Mouse (Mus musculus) macrophage (primary cell): ENCODE results near the gene Chad. TPM values are rescaled to one million over a fixed set of nuclear protein-coding genes. Genes with fewer than 3 reads are reported as not detected.

Experiments used
- H3K27ac ChIP-seq: fragments of 350-480 bp; formaldehyde crosslinking; 2 replicates; pipeline ENCODE4 v1.9.0; 2021
- H3K36me3 ChIP-seq: fragments of 350-480 bp; formaldehyde crosslinking; 2 replicates; pipeline ENCODE4 v1.9.0; 2021; ENCODE audit errors: inconsistent target
- H3K4me3 ChIP-seq: fragments of 350-480 bp; formaldehyde crosslinking; 2 replicates; pipeline ENCODE4 v1.9.0; 2021; ENCODE audit errors: inconsistent target
- H3K79me2 ChIP-seq: fragments of 350-480 bp; formaldehyde crosslinking; 2 replicates; pipeline ENCODE4 v1.9.0; 2021; ENCODE audit errors: inconsistent target
- WGBS: methylation state at CpG from one replicate; pipeline ENCODE4 v1.1.7; 2026; ENCODE audit warnings: inconsistent platforms; ENCODE audit not compliant: missing documents; 5-methylcytosine and 5-hydroxymethylcytosine counted together
- polyA plus RNA-seq: library from polyadenylated mRNA; stranded (reverse); fragments of 250-400 nt; gene quantifications from 3 replicates; pipeline ENCODE4 v1.2.4, GENCODE M21; 2018; ENCODE audit warnings: inconsistent platforms
- total RNA-seq, 78 experiments: library from RNA; depleted of rRNA; stranded (reverse); fragments of 250-400 nt; gene quantifications; 1 replicate in 9 of 78; 2 replicates in 24 of 78; 3 replicates in 43 of 78; 4 replicates in 2 of 78; pipeline ENCODE4 v1.2.4; 2018; ENCODE audit warnings: inconsistent platforms in 56 of 78

Gene Chad
- not detected for total RNA-seq (2018; cell fraction: chromatin; rRNA removed)
- total RNA-seq (2018; cell fraction: cytosol; rRNA removed) = not detected
- total RNA-seq (2018; cell fraction: nucleus; rRNA removed) = not detected
- not detected in 3 replicates for polyA plus RNA-seq

DNA sequence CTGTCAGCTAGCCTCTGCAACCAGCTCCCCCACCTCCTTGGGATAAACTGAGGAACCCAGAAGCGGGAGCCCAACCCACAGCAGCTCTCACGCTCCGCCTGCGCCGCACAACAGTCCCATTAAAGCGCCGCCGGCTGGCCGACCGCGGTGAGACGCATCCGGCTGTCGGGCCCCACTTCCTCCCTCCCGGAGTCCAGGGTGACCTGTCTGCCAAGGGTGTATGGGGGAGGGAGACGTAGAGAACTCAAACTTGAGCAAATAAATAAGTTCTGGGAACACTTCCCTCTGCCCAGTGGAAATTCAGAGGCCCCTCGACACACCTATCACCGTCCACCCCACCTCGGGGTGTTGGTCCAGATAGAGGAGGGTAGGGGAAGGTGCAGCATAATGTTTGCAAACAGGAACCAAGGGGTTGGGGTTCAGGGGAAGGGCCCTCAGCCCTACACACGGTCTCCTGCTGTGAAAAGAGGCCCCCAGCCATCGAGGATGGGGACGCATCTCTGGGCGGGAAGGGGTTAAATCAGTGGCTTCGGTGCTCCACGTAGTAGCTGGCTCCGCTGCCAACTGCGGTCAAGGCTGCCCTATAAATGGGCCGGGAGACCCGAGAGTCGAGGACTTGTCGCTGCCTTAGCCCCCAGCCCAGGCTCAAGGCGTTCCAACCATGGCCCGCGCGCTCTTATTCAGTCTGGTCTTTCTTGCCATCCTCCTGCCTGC is at the start of gene Chad:
Chad (plus strand) TSS at position 611 of the 714 bp plus-strand sequence.
- H3K36me3 ChIP-seq = no peaks in the 10 kb centered on the region
- H3K79me2 ChIP-seq = no peaks in the 10 kb centered on the region
- no peak within 1 kb of the TSS for H3K4me3 ChIP-seq
- no peak within 1 kb of the TSS for H3K27ac ChIP-seq
- 13% methylated on average over 34 of the region's 35 CpGs for WGBS

DNA sequence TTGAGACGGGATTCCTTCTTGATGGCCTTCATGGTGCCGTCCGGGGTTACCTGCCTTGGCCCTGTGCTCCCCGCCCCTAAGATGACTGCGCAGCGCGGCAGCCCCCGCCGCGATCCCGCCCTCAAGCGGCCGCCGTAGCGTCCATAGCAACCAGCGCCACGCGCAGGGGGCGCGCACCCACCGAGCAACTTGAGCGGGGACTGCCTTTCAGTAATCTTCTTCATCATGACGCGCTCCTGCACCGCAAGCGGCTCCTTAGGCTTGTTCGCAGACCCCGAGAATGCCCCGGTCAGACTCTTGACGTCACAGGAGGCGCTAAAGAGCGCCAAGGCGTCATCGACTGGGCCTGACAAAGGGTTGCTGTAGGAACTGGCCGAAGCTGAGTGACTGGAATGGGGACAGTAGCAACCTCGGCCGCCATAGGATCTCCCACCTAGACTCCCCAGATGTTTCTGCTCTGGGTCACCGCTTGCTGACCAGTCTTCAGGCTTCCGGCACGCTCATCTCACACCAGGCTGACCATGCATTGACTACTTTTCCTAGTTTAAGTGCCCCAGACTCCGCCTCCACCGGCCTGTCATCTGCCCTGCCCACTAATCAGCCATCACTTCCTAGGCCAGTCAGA is 43.5 kb upstream of the Chad start, which contains the start of gene Mycbpap:
Mycbpap (minus strand) TSS at position 524 of the 625 bp plus-strand sequence.
- 4% methylated on average over 41 of the region's 42 CpGs for WGBS
- H3K4me3 ChIP-seq = peak within 1 kb of the TSS; percentile 17; the same call in 1 of the 2 replicates
- H3K36me3 ChIP-seq = no peaks in the 10 kb centered on the region
- H3K79me2 ChIP-seq = no peaks in the 10 kb centered on the region
- no peak within 1 kb of the TSS for H3K27ac ChIP-seq

GRCm38 (mm10) chr11:94526171-94526879 is 38.5 kb upstream of the Chad start:
- Histone ChIP-seq H3K4me3 (no peak overlapping the region), H3K36me3 (no peaks in the 10 kb centered on the region), H3K79me2 (no peaks in the 10 kb centered on the region), H3K27ac (no peak overlapping the region)
- WGBS = 80% methylated on average over 8 of the region's 9 CpGs

DNA sequence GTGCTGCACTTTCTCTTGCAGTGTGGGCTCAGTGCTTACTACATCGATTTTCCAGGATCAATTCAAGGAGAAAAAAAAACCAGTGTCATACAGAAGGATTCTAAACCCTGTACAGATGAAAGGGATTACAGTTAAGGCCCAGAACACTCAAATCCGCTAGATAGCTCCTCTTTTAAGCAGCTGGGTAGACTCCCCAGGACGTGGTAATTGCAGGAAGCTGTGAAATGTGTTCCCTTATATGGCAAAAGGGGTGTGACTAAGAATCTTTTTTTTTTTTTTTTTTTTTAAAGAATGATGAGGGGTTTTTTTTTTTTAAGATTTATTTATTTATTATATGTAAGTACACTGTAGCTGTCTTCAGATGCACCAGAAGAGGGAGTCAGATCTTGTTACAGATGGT is 36.0 kb upstream of the Chad start:
- H3K27ac ChIP-seq = no peak overlapping the region
- WGBS = 58% methylated on average over 3 of the region's 3 CpGs
- H3K36me3 ChIP-seq = no peaks in the 10 kb centered on the region
- no peaks in the 10 kb centered on the region for H3K79me2 ChIP-seq
- H3K4me3 ChIP-seq = no peak overlapping the region

DNA sequence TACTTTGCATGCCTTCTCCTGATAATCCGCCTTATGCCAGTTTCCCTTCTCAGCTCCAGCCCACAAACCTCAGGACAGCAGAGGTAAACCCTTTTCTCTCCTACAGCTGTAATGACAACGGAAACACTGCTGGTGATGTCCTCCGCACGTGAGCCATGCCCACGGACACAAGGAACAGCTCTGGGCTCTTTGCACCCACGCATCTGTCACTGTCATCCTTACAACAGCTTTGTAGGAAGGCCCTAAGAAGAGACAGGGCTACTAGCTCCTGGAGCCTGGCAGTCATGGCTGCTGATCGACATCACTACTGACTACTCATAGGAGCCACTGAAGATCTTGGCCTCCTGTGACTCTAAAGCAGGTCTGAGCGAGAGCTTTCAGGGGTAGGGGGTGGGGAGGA is 31.7 kb upstream of the Chad start:
- Histone ChIP-seq H3K79me2 (no peaks in the 10 kb centered on the region), H3K4me3 (no peak overlapping the region), H3K36me3 (no peaks in the 10 kb centered on the region), H3K27ac (no peak overlapping the region)
- WGBS = 86% methylated on average over 8 of the region's 8 CpGs

GRCm38 (mm10) chr11:94538733-94539292 is 26.0 kb upstream of the Chad start:
- WGBS = 93% methylated on average over 8 of the region's 8 CpGs
- H3K4me3 ChIP-seq = no peak overlapping the region
- no peaks in the 10 kb centered on the region for H3K79me2 ChIP-seq
- no peaks in the 10 kb centered on the region for H3K36me3 ChIP-seq
- H3K27ac ChIP-seq = no peak overlapping the region

- H3K36me3 ChIP-seq = no peaks in the 10 kb centered on the region
- 88% methylated on average over 6 of the region's 7 CpGs for WGBS
- no peak overlapping the region for H3K4me3 ChIP-seq
- H3K27ac ChIP-seq = no peak overlapping the region
- H3K79me2 ChIP-seq = no peaks in the 10 kb centered on the region
These were observed 25.1 kb upstream of the Chad start for GRCm38 (mm10) chr11:94539761-94540160.

DNA sequence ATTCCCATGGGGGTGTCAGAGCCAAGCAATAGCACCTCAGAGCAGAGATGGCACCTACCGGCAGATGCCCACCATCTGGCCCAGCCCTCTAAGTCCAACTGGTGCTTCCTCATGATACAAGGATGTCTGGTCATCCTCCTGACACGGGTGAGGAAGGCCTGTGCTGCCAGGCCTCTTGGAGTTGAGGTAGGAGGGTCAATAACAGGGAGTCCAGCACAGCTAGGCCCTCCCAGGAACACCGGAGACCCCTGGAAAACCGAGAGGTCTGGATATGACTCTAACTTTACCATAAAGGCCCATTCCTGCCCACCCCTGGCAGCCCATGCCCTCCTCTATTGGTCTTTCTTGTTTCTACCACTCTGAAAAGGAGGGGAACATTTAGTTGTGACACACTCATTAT is 22.4 kb upstream of the Chad start:
- H3K4me3 ChIP-seq = no peak overlapping the region
- H3K79me2 ChIP-seq = no peaks in the 10 kb centered on the region
- H3K27ac ChIP-seq = no peak overlapping the region
- whole genome bisulfite sequencing = 96% methylated on average over 4 of the region's 4 CpGs
- H3K36me3 ChIP-seq = no peaks in the 10 kb centered on the region

DNA sequence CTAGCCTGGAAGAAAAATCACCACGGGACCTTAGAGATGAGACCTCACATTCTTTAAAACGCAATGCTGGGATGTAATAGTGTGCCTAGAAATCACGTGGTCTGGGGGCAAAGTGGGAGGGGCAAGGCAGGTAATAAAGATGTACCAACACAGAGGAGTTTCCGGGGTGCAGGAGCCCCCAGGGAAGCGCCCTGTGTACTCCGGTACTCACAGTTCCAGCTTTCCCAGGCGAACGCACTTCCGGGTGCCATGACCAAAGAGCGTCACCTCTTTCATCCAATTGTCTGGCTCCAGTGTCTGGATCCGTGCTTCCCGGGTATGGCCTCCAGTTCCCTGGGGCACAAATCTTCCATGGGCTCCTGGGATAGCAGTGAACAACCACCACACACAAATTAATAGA is 21.5 kb upstream of the Chad start:
- no peaks in the 10 kb centered on the region for H3K36me3 ChIP-seq

DNA sequence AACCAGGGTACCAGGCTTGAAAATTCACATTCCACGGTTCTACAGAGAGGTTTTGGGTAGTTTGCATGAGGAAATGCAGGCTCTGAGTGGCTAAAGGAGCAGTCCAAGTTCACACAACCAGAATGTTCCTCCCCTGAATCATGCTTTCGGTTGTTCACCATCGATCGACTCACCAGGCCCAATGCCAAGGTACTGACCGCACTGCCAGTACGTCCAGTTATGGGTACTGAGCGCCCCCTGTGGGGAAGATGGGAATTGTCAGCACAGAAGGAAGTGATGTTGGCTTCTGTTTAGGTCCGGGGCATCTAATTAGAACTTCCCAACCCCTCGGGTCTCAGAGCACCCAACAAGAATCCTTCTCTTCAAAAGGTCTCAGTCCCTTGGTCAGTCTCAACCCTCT is 20.9 kb upstream of the Chad start:
- WGBS = 8% methylated on average over 9 of the region's 9 CpGs
- Histone ChIP-seq H3K27ac (no peak overlapping the region), H3K36me3 (no peaks in the 10 kb centered on the region), H3K4me3 (no peak overlapping the region), H3K79me2 (no peaks in the 10 kb centered on the region)

More for the DNA sequence above, 21.5 kb upstream of the Chad start:
- H3K4me3 ChIP-seq = no peak overlapping the region
- H3K27ac ChIP-seq = no peak overlapping the region
- H3K79me2 ChIP-seq = no peaks in the 10 kb centered on the region
- 94% methylated on average over 12 of the region's 12 CpGs for WGBS

DNA sequence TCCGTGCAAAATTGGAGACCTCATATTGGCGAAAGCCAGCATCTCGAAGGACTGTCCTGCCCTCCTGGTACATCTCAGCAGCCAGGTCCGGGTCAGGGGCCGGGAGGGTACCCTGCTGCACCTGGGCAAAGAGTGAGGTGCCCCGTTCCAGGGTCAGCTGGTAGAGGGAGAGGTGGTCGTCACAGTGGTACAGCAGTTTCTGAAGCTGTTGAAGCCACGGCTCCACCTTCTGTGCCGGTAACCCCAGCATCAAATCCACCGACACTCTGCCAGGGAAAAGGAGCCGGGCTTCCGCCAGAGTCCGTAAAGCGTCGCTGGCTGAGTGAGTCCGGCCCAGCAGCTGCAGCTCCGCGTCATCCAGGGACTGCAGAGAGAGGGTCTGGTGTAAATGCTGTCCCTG is 20.4 kb upstream of the Chad start:
- Histone ChIP-seq H3K4me3 (no peak overlapping the region), H3K36me3 (no peaks in the 10 kb centered on the region), H3K79me2 (no peaks in the 10 kb centered on the region), H3K27ac (no peak overlapping the region)
- 90% methylated on average over 15 of the region's 18 CpGs for WGBS

DNA sequence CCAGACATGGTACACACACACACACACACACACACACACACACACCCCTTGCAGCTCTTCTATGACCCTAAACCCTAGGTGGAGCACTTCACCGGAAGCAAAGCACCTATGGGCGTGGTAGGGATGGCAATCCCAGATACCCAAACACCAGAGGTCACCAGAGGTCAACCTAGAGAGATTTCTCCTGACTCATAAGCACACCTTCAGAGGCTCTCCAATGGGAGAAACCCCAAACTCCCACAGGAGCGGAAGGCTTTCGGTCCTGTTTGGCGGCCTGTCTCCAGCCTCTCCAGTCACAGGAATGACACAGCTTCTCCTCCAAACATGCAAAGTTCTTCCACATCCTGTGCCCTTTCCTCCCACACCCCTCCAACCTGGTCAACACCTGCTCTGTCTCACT is 18.5 kb upstream of the Chad start:
- WGBS = 97% methylated on average over 5 of the region's 5 CpGs
- Histone ChIP-seq H3K36me3 (no peaks in the 10 kb centered on the region), H3K79me2 (no peaks in the 10 kb centered on the region), H3K4me3 (no peak overlapping the region), H3K27ac (no peak overlapping the region)

GRCm38 (mm10) chr11:94547271-94547670 is 17.6 kb upstream of the Chad start:
- Histone ChIP-seq H3K4me3 (no peak overlapping the region), H3K27ac (no peak overlapping the region), H3K36me3 (no peaks in the 10 kb centered on the region), H3K79me2 (no peaks in the 10 kb centered on the region)
- WGBS = 96% methylated on average over 6 of the region's 6 CpGs

GRCm38 (mm10) chr11:94548041-94548784 is 16.6 kb upstream of the Chad start:
- H3K79me2 ChIP-seq = no peaks in the 10 kb centered on the region
- 5% methylated on average over 24 of the region's 24 CpGs for WGBS
- no peaks in the 10 kb centered on the region for H3K36me3 ChIP-seq
- peak overlapping the region; percentile 33 for H3K27ac ChIP-seq
- peak overlapping the region; percentile 49 for H3K4me3 ChIP-seq
